ENCODE assay signal across 17 mouse cellular contexts in genomic region chr17:12132904-12133303, GRCm38 (mm10).
"Had no signal": no experiment of that assay in that cellular context is flagged by ENCODE, and none has a peak within 500 bp of the region (broad histone marks: within the 10 kb centered on the region; RNA-seq: fewer than 3 reads in every experiment).

No protein-coding gene starts in this region.

- DNase-seq: kidney, adult 2 months; kidney, postnatal 25 days; layer of hippocampus, adult 9-11 months; layer of hippocampus, postnatal 36 days; lung, adult 2 months; lung, postnatal 36 days; midbrain, embryonic 14.5 days; right cerebral cortex, adult 18-20 months; thymus, postnatal 36 days had no signal

- H3K27me3 ChIP-seq: kidney, embryonic 15.5 days; neural tube, embryonic 15.5 days had no signal

- H3K9ac ChIP-seq: kidney, embryonic 15.5 days; neural tube, embryonic 15.5 days had no signal

- H3K27ac ChIP-seq: kidney, embryonic 15.5 days; limb, embryonic 10.5 days; midbrain, embryonic 10.5 days; neural tube, embryonic 15.5 days had no signal

- H3K4me1 ChIP-seq: kidney, embryonic 15.5 days; midbrain, embryonic 10.5 days had no signal

- H3K4me2 ChIP-seq: kidney, embryonic 15.5 days; neural tube, embryonic 15.5 days had no signal

- H3K4me3 ChIP-seq: kidney, embryonic 15.5 days; limb, embryonic 10.5 days; midbrain, embryonic 10.5 days; myocyte; neural tube, embryonic 15.5 days had no signal

- ATAC-seq: hindbrain, embryonic 16.5 days; inflammation-experienced regulatory T-cells, adult 6 months; lung, postnatal 0 days had no signal

- H3K36me3 ChIP-seq: neural tube, embryonic 15.5 days had no signal

- H3K9me3 ChIP-seq: kidney, embryonic 15.5 days; limb, embryonic 10.5 days; midbrain, embryonic 10.5 days; neural tube, embryonic 15.5 days had no signal
